Mouse (Mus musculus) liver, adult 2 months (tissue): ENCODE data around the gene Samd9l. TPM values are rescaled to one million over a fixed set of nuclear protein-coding genes. Genes with fewer than 3 reads are reported as not detected.
"Not testable (repeated sequence)": the region's sequence is repeated elsewhere in the genome, so short reads cannot be mapped to it uniquely, and the experiment has no call there.

Experiments used
- DNase-seq: peaks from one replicate; pipeline ENCODE4 v3.0.0-alpha.2; 2011; ENCODE audit warnings: low read depth, low spot score; ENCODE audit errors: extremely low read depth
- H3K27ac ChIP-seq: fragments of 200-500 bp; replicated peaks from 2 replicates; pipeline ENCODE4 v1.5.1; 2012; ENCODE audit warnings: low read depth, mild to moderate bottlenecking, control low read depth, inconsistent platforms, low read length; ENCODE audit not compliant: insufficient read depth
- H3K27me3 ChIP-seq: fragments of 200-500 bp; 2 replicates; pipeline ENCODE4 v1.6.1; 2012; ENCODE audit warnings: mild to moderate bottlenecking, moderate library complexity, low read length, inconsistent platforms; ENCODE audit not compliant: control insufficient read depth, insufficient read depth
- H3K36me3 ChIP-seq: fragments of 200-500 bp; 2 replicates; pipeline ENCODE4 v1.6.1; 2012; ENCODE audit warnings: low read length, inconsistent platforms; ENCODE audit not compliant: control insufficient read depth, insufficient read depth
- H3K4me1 ChIP-seq: fragments of 200-500 bp; 2 replicates; pipeline ENCODE4 v1.6.1; 2011; ENCODE audit warnings: low read length; ENCODE audit not compliant: control insufficient read depth, insufficient read depth
- H3K4me3 ChIP-seq: fragments of 200-500 bp; 2 replicates; pipeline ENCODE4 v1.5.1; 2011; ENCODE audit warnings: low read depth, mild to moderate bottlenecking, control low read depth, low read length, moderate library complexity; ENCODE audit not compliant: insufficient read depth
- H3K79me2 ChIP-seq: fragments of 200-500 bp; 2 replicates; pipeline ENCODE4 v1.6.1; 2012; ENCODE audit warnings: inconsistent platforms, mild to moderate bottlenecking, low read length, moderate library complexity; ENCODE audit not compliant: control insufficient read depth, insufficient read depth
- H3K9ac ChIP-seq: fragments of 200-500 bp; 2 replicates; pipeline ENCODE4 v1.6.1; 2012; ENCODE audit warnings: low read depth, mild to moderate bottlenecking, control low read depth, inconsistent platforms, low read length
- CTCF ChIP-seq: fragments of 200-500 bp; IDR thresholded peaks from 2 replicates; pipeline ENCODE4 v1.5.1; 2011; ENCODE audit warnings: low read depth, low read length, control low read depth
- POLR2A ChIP-seq: fragments of 200-500 bp; IDR thresholded peaks from 2 replicates; pipeline ENCODE4 v1.6.1; 2011; ENCODE audit warnings: low read length, control low read depth; ENCODE audit not compliant: insufficient read depth; ENCODE audit errors: extremely low read depth
- WGBS: fragments of 180-500 bp; shearing (Covaris S2); methylation state at CpG from one replicate; pipeline ENCODE4 v1.1.7; 2018; 5-methylcytosine and 5-hydroxymethylcytosine counted together
- polyA plus RNA-seq: library from polyadenylated mRNA; depleted of rRNA; stranded (reverse); fragments of >200 nt; gene quantifications from 2 replicates; pipeline ENCODE4 v1.2.3, GENCODE M21; 2012
- total RNA-seq: library from RNA; depleted of rRNA; stranded (reverse); fragments of >200 nt; gene quantifications from 2 replicates; pipeline ENCODE4 v1.2.3, GENCODE M21; 2014

Gene Samd9l
- total and polyA plus RNA-seq, 2 experiments, result 0.83 to 24.8 TPM

DNA sequence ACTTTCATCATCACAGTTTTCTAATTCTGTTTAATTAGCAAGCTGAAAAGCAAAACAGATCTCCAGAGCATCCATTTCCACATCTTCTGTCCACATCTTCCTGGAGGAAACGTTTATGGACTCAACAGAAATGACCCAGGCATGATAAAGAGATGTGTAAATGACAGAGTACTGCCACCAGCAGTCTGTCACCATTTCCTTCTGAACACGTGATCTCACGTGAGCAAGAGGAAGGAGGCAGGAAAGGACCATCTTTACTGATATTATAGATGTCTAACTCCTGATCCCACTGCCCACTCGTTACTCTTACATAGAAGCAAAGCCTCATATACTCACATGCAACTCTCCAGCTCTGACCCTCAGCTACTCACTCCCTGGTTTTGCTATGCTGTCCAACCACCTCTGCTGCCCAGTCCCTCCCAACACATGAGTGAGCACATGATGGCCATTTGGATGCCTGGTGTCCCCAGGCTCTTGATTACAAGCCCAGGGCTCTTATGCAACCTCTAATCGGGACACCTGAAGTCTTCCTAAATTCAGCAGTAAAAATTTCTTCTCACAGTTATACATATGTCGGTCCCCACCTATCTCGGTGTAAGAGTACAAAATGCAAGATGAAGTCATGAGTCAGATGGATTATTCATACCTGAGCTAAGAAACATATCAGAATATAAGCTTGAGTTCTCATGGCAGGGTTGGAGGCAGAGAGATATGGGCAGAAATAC, 2.0 kb downstream of the Samd9l start:
- H3K27me3 ChIP-seq, H3K4me1 ChIP-seq, H3K36me3 ChIP-seq, H3K27ac ChIP-seq, H3K79me2 ChIP-seq, H3K9ac ChIP-seq: not testable (repeated sequence)
- DNase-seq, result peak; percentile 65
- WGBS, result 61% methylated on average over 6 of the region's 7 CpGs
- peak overlapping the region; percentile 35; the same call in 1 of the 2 replicates for H3K4me3 ChIP-seq

DNA sequence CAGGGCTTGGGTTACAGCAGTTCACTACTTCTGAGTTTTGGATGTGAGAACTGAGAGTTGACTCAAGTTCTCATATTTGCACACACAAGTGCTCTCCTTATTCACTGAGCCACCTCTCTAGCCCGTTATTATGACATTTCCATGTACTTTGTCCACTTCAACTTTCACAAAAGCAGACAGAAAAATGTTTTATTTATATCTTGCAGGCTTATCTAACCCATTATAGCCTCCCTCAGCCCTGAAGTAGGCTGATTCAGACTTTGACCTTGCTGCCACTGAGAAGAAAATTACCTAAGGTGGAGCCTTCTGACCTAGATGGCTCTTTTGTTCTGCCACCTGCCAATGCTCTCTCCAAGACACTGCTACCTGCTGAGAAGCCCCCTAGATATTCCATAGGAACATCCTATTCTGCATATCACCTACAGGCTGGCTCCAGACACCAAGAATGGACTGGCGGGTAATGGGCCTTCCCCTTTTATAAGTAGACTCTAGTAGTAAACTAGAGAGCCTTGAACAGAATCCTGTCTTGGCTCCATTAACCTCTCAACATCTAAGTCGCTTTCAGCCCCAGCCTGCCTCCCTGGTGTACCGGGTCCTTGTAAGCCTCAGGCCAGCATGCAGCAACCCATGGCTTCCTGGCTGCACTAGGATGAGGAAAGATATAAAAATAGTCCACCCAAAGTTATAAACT, 3.3 kb downstream of the Samd9l start:
- H3K9ac ChIP-seq, H3K4me1 ChIP-seq, H3K79me2 ChIP-seq, DNase-seq, H3K4me3 ChIP-seq, H3K27me3 ChIP-seq, H3K27ac ChIP-seq, H3K36me3 ChIP-seq: not testable (repeated sequence)
- 66% methylated on average over 4 of the region's 4 CpGs for WGBS

DNA sequence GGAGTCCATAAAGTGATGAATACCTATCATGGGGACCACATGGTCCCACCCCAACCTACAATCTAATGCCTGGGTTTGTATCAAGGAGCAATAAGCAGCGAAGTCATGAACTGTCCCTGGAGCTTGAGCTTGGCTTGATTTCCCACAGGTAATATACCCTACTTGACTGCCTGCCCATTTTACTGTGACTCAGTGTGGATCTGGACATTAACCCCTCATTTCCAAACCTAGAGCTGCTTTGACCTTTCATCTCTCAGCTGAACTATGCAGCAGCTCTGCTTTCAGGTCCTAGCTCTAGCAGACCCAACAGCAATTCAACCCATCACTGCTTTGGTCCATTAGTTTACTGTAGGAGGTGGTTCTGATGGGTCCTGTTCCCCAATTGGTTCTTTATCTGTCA, 9.4 kb downstream of the Samd9l start:
- no peak overlapping the region for H3K27ac ChIP-seq
- peaks cover 8% of the 10 kb centered on the region; the same call in 1 of the 2 replicates for H3K79me2 ChIP-seq
- DNase-seq, result no peak
- H3K9ac ChIP-seq, result no peak overlapping the region
- 63% methylated on average over 1 of the region's 1 CpGs for WGBS
- no peak overlapping the region for H3K4me3 ChIP-seq
- peaks cover 3% of the 10 kb centered on the region; the same call in 1 of the 2 replicates for H3K4me1 ChIP-seq
- no peak for TF ChIP-seq POLR2A
- TF ChIP-seq CTCF, result no peak
- H3K36me3 ChIP-seq, result no peaks in the 10 kb centered on the region
- H3K27me3 ChIP-seq, result no peaks in the 10 kb centered on the region

DNA sequence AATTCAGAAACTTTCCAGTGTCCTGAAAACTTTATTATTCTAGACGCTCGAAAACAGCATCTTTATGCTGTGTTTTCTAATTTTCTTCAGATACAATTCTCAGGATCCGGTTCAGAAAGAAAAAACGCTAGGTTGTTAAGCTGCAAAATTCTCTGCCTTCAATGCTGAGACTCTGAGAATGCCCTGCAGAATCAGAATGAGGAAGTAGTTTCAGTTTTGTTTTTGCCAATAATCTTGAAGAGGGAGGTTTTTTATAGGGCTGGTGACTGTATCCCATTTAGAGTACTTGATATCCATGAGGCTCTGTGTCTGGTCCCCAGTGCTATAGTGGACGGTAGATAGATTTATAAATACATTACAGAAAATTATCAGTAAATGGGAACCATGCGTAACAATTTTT, 12.8 kb downstream of the Samd9l start:
- Histone ChIP-seq H3K9ac (no peak overlapping the region), H3K27ac (no peak overlapping the region), H3K4me3 (no peak overlapping the region), H3K27me3 (no peaks in the 10 kb centered on the region), H3K36me3 (no peaks in the 10 kb centered on the region), H3K79me2 (peaks cover 5% of the 10 kb centered on the region; the same call in 1 of the 2 replicates), H3K4me1 (peaks cover 3% of the 10 kb centered on the region; the same call in 1 of the 2 replicates)
- no peak for DNase-seq
- 70% methylated on average over 6 of the region's 6 CpGs for WGBS
- no peak for TF ChIP-seq POLR2A
- no peak for TF ChIP-seq CTCF

DNA sequence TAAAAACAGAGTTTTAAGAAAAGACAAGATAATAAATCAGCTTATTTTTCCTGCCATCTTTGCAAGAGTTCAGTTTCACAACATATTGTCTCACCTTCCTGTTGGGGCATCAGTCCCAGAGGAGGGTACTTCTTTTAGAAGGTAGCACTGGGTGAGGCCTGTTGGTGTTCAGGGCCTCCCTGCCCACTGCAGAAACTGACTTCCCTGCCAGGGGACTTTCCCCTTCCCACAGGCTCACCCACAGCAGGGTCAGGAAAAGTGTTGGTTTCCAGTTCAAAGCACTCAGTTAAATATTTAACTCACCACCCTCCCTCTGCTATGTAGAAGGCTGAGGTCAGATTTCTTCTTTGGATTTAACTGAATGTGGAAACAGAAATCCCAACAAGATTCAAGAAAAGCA, 14.6 kb downstream of the Samd9l start:
- not testable (repeated sequence) for H3K4me1 ChIP-seq, H3K9ac ChIP-seq, H3K27me3 ChIP-seq, H3K79me2 ChIP-seq, H3K4me3 ChIP-seq, H3K36me3 ChIP-seq, DNase-seq, H3K27ac ChIP-seq

DNA sequence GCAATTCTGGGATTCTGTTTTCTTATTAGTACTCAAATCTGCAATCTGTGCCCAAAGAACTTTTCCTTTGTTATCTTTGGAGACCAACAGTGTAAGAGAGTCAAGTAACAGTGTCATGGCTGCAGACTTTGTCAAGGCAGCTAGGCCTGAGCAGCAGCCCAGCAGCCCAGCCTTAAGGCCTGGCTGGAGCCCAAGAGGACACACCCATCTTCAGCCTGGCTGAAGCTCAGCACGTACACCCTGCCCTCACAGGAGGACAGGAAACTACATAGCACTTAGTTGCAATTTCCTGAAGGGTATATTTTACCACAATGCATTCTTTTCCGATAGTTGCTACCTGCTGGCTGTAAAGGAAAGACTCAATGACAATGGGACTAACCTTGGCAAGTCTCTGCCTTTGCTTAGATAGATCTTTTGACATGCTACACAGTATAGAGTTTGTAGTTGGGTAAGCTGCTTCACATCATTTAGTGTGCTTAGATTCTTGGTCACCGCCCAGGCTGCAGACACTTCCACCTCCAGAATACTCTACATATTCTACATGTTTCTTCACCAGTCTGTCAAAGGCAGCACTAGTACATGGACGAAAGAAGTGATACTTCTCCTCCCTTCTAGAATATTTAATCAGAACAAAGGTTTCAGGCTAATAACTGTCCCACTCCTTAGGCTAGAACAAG, 15.1 kb downstream of the Samd9l start:
- H3K4me1 ChIP-seq, H3K36me3 ChIP-seq, H3K4me3 ChIP-seq, H3K27ac ChIP-seq, H3K9ac ChIP-seq, H3K27me3 ChIP-seq, H3K79me2 ChIP-seq, DNase-seq: not testable (repeated sequence)
- WGBS, result 0% methylated on average over 1 of the region's 4 CpGs
